Mouse (Mus musculus): ENCODE measurements around the gene Runx2. TPM values are rescaled to one million over a fixed set of nuclear protein-coding genes. Genes with fewer than 3 reads are reported as not detected.

Runx2 gene
- polyA plus RNA-seq, 1 experiment from 2014 or later: 28.9 TPM

Other genes with a start within 250 kb of the Runx2 start
- gene Supt3, start 37.6 kb downstream of the Runx2 start, polyA plus RNA-seq (2014; fragmentation: Nextera tagmentation; extraction: Ambion mirVana): 17.6 and 19.8 TPM in 2 replicates

Data from embryonic facial prominence, embryonic 14.5 days (tissue).